Mouse (Mus musculus) heart, adult 8-10 months (tissue): ENCODE results near the gene Cacna2d1. TPM values are rescaled to one million over a fixed set of nuclear protein-coding genes. Genes with fewer than 3 reads are reported as not detected.

ENCODE experiments used
- DNase-seq: peaks from one replicate; pipeline ENCODE4 v3.0.0; 2022; ENCODE audit warnings: low spot score
- total RNA-seq, 4 experiments: library from RNA; stranded (reverse); gene quantifications; 2 replicates each; pipeline ENCODE4 v1.2.4; 2022

Gene Cacna2d1
- total RNA-seq, 4 experiments from 2014 or later, result 80.2 to 106 (median 94.4) TPM

DNA sequence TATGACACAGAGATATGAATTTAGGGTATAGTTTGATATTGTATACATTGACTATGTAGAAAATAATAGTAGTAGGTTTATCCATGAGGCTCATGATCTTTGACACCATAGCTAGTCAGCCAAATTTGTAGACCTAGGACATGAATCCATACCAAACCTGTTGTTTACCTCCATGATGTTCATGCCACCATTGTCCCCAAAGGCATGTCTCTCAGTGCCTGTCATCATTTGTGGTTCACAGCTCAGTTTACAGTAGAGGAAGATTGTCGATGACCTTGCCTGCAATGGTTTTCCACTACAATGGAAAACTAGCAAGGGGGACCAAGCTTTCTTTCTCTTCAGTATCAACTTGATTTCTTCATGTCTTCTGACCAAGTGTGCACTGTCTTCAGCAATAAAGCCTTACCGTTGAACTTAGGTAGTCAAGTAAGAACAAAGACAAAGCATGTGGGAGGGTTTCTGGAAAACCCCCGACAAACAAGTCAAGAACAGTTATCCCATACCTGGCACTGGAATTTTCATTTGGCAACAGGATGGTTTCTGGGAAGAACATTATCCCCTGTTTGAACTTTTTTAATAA lies 441.9 kb downstream of the Cacna2d1 start:
- no peak for DNase-seq

DNA sequence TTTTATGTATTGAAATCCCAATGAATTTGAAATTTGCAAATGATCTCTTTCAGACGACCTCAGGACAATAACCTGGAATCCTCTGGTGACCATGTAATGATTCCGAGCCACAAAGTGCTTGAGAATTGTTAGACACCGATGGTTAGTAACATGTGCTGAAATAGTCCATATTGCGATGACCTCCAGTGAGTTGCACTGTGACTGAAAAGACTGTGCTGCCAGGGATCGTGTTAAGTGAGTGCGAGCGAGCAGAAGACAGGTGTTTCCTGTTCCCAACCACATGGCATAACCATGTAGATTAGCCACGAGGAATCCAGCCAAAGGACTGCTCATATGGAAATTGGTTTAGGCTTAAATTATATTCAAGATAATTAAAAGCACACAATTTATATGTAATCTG lies 475.5 kb downstream of the Cacna2d1 start:
- DNase-seq, result no peak

DNA sequence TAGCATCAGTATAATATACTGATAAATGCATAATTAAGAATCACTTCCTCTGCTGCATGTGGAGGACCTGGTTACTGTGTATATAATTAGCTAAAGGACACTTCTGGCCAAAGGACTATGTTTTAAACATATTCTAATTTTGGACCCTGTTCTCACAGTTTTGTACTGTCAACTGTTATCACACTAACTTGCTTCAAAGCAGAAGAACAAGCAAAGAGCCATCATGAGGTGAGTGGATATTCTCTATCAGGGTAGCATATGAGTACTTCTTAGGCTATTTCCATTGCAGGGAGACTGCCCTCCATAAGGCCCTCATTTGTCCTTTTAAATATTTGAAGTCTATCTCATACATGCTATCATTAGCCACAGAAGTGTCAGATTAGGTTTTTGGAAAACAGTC lies 480.2 kb downstream of the Cacna2d1 start:
- peak; percentile 21 for DNase-seq

DNA sequence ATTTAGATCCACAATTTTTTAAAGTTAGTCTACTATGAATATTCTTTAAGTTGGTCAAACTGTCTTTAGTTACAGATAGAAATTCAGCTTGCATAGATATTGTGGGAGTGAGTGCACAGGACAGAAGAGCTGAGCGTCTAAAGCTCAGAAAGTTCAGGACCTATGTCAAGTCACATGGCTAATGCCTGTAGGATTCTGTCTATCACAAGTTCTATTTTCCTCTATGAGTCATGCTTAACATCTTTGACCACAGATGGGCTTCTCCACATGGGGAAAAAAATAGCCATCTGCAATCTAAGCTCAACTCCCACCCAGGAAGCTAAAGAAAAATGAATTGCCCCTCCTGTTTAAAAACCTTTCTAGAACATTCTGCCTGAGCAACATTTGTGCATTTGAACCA lies 483.5 kb downstream of the Cacna2d1 start:
- DNase-seq, result no peak

DNA sequence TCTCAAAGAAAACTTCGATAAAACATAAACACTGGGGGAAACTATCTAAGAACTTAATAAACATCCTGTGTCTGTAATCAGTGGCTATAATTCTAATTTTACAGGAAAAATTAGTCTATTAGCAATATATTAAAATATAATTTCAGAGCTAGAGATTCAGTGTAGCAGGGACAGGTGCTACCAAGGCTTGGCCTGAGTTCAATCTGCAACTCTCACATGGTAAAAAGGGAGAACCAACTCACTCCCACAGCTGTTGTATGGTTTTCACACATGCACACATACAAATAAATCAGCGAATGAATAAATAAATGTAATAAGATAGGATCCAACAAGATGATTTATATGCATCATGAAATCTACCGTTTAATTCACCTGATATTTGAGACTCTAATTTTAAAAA lies 484.0 kb downstream of the Cacna2d1 start:
- no peak for DNase-seq

Other genes starting within 250 kb of the Cacna2d1 start
- gene Speer4c, start 220.4 kb upstream of the Cacna2d1 start, total RNA-seq, result not detected